ENCODE assay signal across 8 mouse cellular contexts in the genomic region with DNA sequence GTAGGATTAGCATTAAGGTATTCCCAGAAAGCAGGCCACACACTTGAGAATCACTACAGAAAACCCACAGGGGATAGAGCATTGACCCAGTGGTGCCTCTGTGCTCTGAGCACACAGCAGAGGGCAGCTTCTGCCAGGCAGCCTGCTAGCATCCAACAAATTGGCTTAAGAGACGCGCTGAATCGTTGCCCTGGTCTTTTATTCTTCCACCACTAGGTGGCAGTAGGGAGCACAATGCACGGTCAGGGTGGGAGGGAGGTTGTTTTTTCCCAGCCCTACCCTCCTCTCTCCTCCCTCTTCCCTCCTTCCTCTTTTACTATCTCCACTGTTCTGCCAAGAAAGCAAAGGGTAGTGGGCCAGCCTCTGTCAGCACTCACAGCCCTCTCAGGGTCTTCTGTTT.
DNase-seq lines count a peak whose midpoint lies in the region; ATAC-seq and TF ChIP-seq lines count a peak whose summit lies in the region.

No protein-coding gene starts in this region.

- TF ChIP-seq CTCF in kidney, postnatal 0 days (IDR thresholded peaks at IDR 0.05; ENCODE audit: low read depth): peak; percentile 99
- TF ChIP-seq CTCF in liver, embryonic 14.5 days (IDR thresholded peaks at IDR 0.05; ENCODE audit: low read depth): peak; percentile 97

- peak overlapping the region; percentile 40 for H3K4me2 ChIP-seq in heart, embryonic 13.5 days
- no peak overlapping the region for H3K4me2 ChIP-seq in kidney, postnatal 0 days (ENCODE audit: low read length)
- no peak overlapping the region for H3K4me2 ChIP-seq in liver, embryonic 14.5 days (ENCODE audit: low read depth)
- H3K4me2 ChIP-seq in neural tube, embryonic 13.5 days: no peak overlapping the region

- peaks cover 13% of the 10 kb centered on the region for H3K4me1 ChIP-seq in heart, embryonic 13.5 days
- H3K4me1 ChIP-seq in kidney, postnatal 0 days (replicated peaks; ENCODE audit: insufficient read depth, low read length): no peaks in the 10 kb centered on the region
- no peaks in the 10 kb centered on the region for H3K4me1 ChIP-seq in liver, embryonic 14.5 days (replicated peaks; ENCODE audit: control insufficient read depth in 2 of 2, insufficient read depth in 2 of 2, low read length in 1 of 2)
- H3K4me1 ChIP-seq in neural tube, embryonic 13.5 days (replicated peaks): peaks cover 5% of the 10 kb centered on the region; the same call in 1 of the 2 replicates

- H3K9ac ChIP-seq in heart, embryonic 13.5 days: no peak overlapping the region
- H3K9ac ChIP-seq in kidney, postnatal 0 days (ENCODE audit: low read depth, low read length): no peak overlapping the region
- H3K9ac ChIP-seq in liver, embryonic 14.5 days (replicated peaks): no peak overlapping the region
- H3K9ac ChIP-seq in neural tube, embryonic 13.5 days: no peak overlapping the region

- H3K4me3 ChIP-seq in heart, embryonic 13.5 days: no peak overlapping the region
- H3K4me3 ChIP-seq in kidney, postnatal 0 days (replicated peaks; ENCODE audit: low read depth, low read length): no peak overlapping the region
- H3K4me3 ChIP-seq in liver, embryonic 14.5 days (ENCODE audit: insufficient read depth in 1 of 2, low read depth in 2 of 2, low read length in 2 of 2): no peak overlapping the region
- H3K4me3 ChIP-seq in neural tube, embryonic 13.5 days: no peak overlapping the region

- 1% methylated on average over 4 of the region's 4 CpGs for WGBS in heart, embryonic 13.5 days
- WGBS in kidney, postnatal 0 days: 2% methylated on average over 4 of the region's 4 CpGs
- WGBS in liver, embryonic 14.5 days (ENCODE audit: insufficient replicate concordance): 0% methylated on average over 4 of the region's 4 CpGs
- 0% methylated on average over 4 of the region's 4 CpGs for WGBS in neural tube, embryonic 13.5 days

- no peak overlapping the region for H3K27ac ChIP-seq in heart, embryonic 13.5 days (replicated peaks)
- H3K27ac ChIP-seq in kidney, postnatal 0 days: no peak overlapping the region
- H3K27ac ChIP-seq in liver, embryonic 14.5 days: no peak overlapping the region
- H3K27ac ChIP-seq in neural tube, embryonic 13.5 days (replicated peaks): no peak overlapping the region

- DNase-seq in CD4-positive helper T cell, adult 2 months (ENCODE audit: low read depth, low spot score): peak; percentile 41
- DNase-seq in adipocyte (ENCODE audit: low spot score): peak; percentile 89
- DNase-seq in embryo, embryonic 11 days: peak; percentile 83
- peak; percentile 83 for DNase-seq in kidney, postnatal 0 days (ENCODE audit: low spot score)
- peak; percentile 29 to 47 (median 38) for DNase-seq in liver, embryonic 14.5 days (ENCODE audit: low read depth in 3 of 3, low spot score in 3 of 3)
- peak; percentile 27 to 37 for DNase-seq in thymus, postnatal 36 days

- H3K9me3 ChIP-seq in heart, embryonic 13.5 days: no peaks in the 10 kb centered on the region
- H3K9me3 ChIP-seq in kidney, postnatal 0 days (replicated peaks; ENCODE audit: low read length): no peaks in the 10 kb centered on the region
- H3K9me3 ChIP-seq in liver, embryonic 14.5 days (ENCODE audit: control insufficient read depth, low read length): no peaks in the 10 kb centered on the region
- no peaks in the 10 kb centered on the region for H3K9me3 ChIP-seq in neural tube, embryonic 13.5 days

- TF ChIP-seq EP300 in liver, embryonic 14.5 days (IDR thresholded peaks at IDR 0.05; ENCODE audit: low read depth): no peak

- no peaks in the 10 kb centered on the region for H3K36me3 ChIP-seq in heart, embryonic 13.5 days
- no peaks in the 10 kb centered on the region for H3K36me3 ChIP-seq in kidney, postnatal 0 days (ENCODE audit: insufficient read depth, low read length)
- no peaks in the 10 kb centered on the region for H3K36me3 ChIP-seq in liver, embryonic 14.5 days (replicated peaks; ENCODE audit: control insufficient read depth, insufficient read depth, low read depth)
- no peaks in the 10 kb centered on the region for H3K36me3 ChIP-seq in neural tube, embryonic 13.5 days

- no peak for ATAC-seq in heart, embryonic 13.5 days (ENCODE audit: extremely low read depth, insufficient number of reproducible peaks, low FRiP score, low TSS enrichment)
- ATAC-seq in kidney, postnatal 0 days (replicated peaks; ENCODE audit: low FRiP score, low read depth): peak; percentile 55; the same call in 1 of the 2 replicates
- ATAC-seq in liver, embryonic 14.5 days (ENCODE audit: insufficient read depth): no peak
- peak; percentile 59 for ATAC-seq in neural tube, embryonic 13.5 days (ENCODE audit: low read depth)

- H3K27me3 ChIP-seq in heart, embryonic 13.5 days (replicated peaks): peaks cover 49% of the 10 kb centered on the region
- no peaks in the 10 kb centered on the region for H3K27me3 ChIP-seq in kidney, postnatal 0 days (ENCODE audit: insufficient read depth, low read length)
- peaks cover 4% of the 10 kb centered on the region for H3K27me3 ChIP-seq in liver, embryonic 14.5 days (ENCODE audit: control insufficient read depth, insufficient read depth, low read length)
- peaks cover 36% of the 10 kb centered on the region for H3K27me3 ChIP-seq in neural tube, embryonic 13.5 days

Comparison
In these comparisons a context has a peak if more than half of its experiments do, and no peak if none do; other contexts are left out.
1. DNase-seq: peak in every context shown above with its lines; median percentile 89 in adipocyte; 83 in embryo, embryonic 11 days; 83 in kidney, postnatal 0 days; 41 in CD4-positive helper T cell, adult 2 months; 38 in liver, embryonic 14.5 days; 32 in thymus, postnatal 36 days.
2. ATAC-seq: peak in kidney, postnatal 0 days (single experiment) and neural tube, embryonic 13.5 days (single experiment); none in heart, embryonic 13.5 days (single experiment) and liver, embryonic 14.5 days (single experiment).